Mouse (Mus musculus): ENCODE measurements at regions not wholly inside any gene's neighbourhood (a gene's known extent, or its start where the extent isn't known, plus 50 kb on each side); places are given as distances from the start of the nearest gene placed in this dataset.

DNA sequence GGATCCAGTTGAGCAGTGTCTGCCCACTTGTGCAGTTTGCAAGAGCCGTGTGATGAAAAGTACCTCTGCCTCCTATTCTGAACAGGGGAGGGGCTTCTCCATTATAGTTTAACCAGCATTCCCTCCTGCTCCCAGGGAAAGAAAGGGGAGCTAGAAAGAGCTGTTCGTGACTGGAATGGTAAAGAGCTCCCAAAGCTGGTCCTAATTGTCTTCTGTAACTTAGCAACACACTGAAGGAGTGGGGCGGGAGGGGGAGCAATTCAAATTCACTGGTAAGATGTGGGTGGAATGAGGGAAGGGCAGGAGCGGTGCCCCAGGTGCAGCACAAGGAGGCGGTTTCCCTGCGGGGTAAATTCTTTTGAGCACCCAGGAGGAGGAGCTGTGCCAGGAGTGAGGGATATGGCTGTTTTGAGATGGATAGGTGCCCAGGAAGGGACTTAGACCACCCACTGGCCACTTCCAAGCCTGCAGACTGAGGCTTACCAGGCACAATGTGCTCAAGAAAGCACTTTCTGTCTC lies 79.5 kb upstream of the Spata13 start:
- Histone ChIP-seq H3K36me3 (ENCODE audit: control insufficient read depth, insufficient read depth) (no peaks in the 10 kb centered on the region), H3ac (ENCODE audit: control insufficient read depth, insufficient read length) (no peak overlapping the region), H3K4me2 (ENCODE audit: low read depth) (no peak overlapping the region), H3K27me3 (ENCODE audit: control insufficient read depth, insufficient read depth, insufficient read length) (peaks cover 15% of the 10 kb centered on the region), H3K4me3 (no peak overlapping the region), H3K79me2 (ENCODE audit: control insufficient read depth, insufficient read depth) (no peaks in the 10 kb centered on the region)
- no peak for TF ChIP-seq MAX (IDR thresholded peaks at IDR 0.05; ENCODE audit: low read depth)
- no peak for TF ChIP-seq E2F4 (IDR thresholded peaks at IDR 0.05; ENCODE audit: insufficient read depth)
- no peak for TF ChIP-seq TCF3 (IDR thresholded peaks at IDR 0.05; ENCODE audit: insufficient read length, low read depth)
- TF ChIP-seq POLR2A (IDR thresholded peaks at IDR 0.05; ENCODE audit: insufficient read length, low read depth) = no peak
- TF ChIP-seq MYOG (IDR thresholded peaks at IDR 0.05; ENCODE audit: control insufficient read depth in 1 of 3, insufficient read depth in 1 of 3, insufficient read length in 2 of 3, low read depth in 2 of 3) = no peak
- no peak for TF ChIP-seq MYOD1 (IDR thresholded peaks at IDR 0.05; ENCODE audit: control insufficient read depth in 1 of 3, insufficient read length in 2 of 3, low read depth in 2 of 3)
- TF ChIP-seq CEBPB (IDR thresholded peaks at IDR 0.05; ENCODE audit: insufficient read depth, poor library complexity, severe bottlenecking) = no peak
- TF ChIP-seq TCF12 (IDR thresholded peaks at IDR 0.05; ENCODE audit: insufficient read depth, poor library complexity, severe bottlenecking) = no peak
- no peak for TF ChIP-seq REST (IDR thresholded peaks at IDR 0.05; ENCODE audit: insufficient read depth, insufficient read length)
- no peak for TF ChIP-seq POLR2AphosphoS2 (IDR thresholded peaks at IDR 0.05; ENCODE audit: insufficient read length, low read depth)
- TF ChIP-seq USF1 (IDR thresholded peaks at IDR 0.05; ENCODE audit: low read depth) = no peak

GRCm38 (mm10) chr14:60556541-60556940 lies 77.3 kb upstream of the Spata13 start:
- Histone ChIP-seq H3K4me3 (no peak overlapping the region), H3K79me2 (ENCODE audit: control insufficient read depth, insufficient read depth) (no peaks in the 10 kb centered on the region), H3K4me2 (ENCODE audit: low read depth) (no peak overlapping the region), H3K27me3 (ENCODE audit: control insufficient read depth, insufficient read depth, insufficient read length) (peaks cover 15% of the 10 kb centered on the region), H3K36me3 (ENCODE audit: control insufficient read depth, insufficient read depth) (no peaks in the 10 kb centered on the region), H3ac (ENCODE audit: control insufficient read depth, insufficient read length) (no peak overlapping the region)
- TF ChIP-seq MYOD1 (IDR thresholded peaks at IDR 0.05; ENCODE audit: control insufficient read depth in 1 of 3, insufficient read length in 2 of 3, low read depth in 2 of 3) = no peak
- TF ChIP-seq SRF (IDR thresholded peaks at IDR 0.05; ENCODE audit: control insufficient read depth, insufficient read length, low read depth) = no peak
- TF ChIP-seq TCF3 (IDR thresholded peaks at IDR 0.05; ENCODE audit: insufficient read length, low read depth) = no peak
- TF ChIP-seq POLR2A (IDR thresholded peaks at IDR 0.05; ENCODE audit: insufficient read length, low read depth) = no peak
- TF ChIP-seq MAX (IDR thresholded peaks at IDR 0.05; ENCODE audit: low read depth) = no peak
- TF ChIP-seq E2F4 (IDR thresholded peaks at IDR 0.05; ENCODE audit: insufficient read depth) = no peak
- no peak for TF ChIP-seq REST (IDR thresholded peaks at IDR 0.05; ENCODE audit: insufficient read depth, insufficient read length)
- no peak for TF ChIP-seq USF1 (IDR thresholded peaks at IDR 0.05; ENCODE audit: low read depth)
- no peak for TF ChIP-seq CEBPB (IDR thresholded peaks at IDR 0.05; ENCODE audit: insufficient read depth, poor library complexity, severe bottlenecking)
- TF ChIP-seq MYOG (IDR thresholded peaks at IDR 0.05; ENCODE audit: control insufficient read depth in 1 of 3, insufficient read depth in 1 of 3, insufficient read length in 2 of 3, low read depth in 2 of 3) = no peak
- no peak for TF ChIP-seq TCF12 (IDR thresholded peaks at IDR 0.05; ENCODE audit: insufficient read depth, poor library complexity, severe bottlenecking)
- no peak for TF ChIP-seq POLR2AphosphoS2 (IDR thresholded peaks at IDR 0.05; ENCODE audit: insufficient read length, low read depth)

DNA sequence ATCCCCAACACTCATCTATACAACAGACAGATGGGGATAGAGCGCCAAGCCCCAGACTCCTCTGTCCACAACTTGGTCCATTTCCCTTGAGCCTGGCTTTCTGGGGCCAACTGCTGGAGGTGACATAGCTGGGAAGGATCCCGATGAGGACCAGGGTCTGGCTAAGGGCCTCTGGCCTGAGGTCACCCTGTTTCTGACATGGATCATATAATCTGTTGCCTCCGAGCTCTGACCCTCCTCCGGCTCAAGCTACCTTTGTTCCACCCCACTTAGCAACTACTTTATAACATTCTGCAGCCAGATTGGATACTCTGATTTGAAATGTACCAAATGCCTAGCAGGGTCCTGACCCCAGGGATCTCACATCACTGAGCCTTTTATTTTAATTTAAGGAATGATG lies 76.8 kb upstream of the Spata13 start:
- H3K4me3 ChIP-seq = no peak overlapping the region
- H3K79me2 ChIP-seq (ENCODE audit: control insufficient read depth, insufficient read depth) = no peaks in the 10 kb centered on the region
- TF ChIP-seq MYOG (IDR thresholded peaks at IDR 0.05; ENCODE audit: control insufficient read depth in 1 of 3, insufficient read depth in 1 of 3, insufficient read length in 2 of 3, low read depth in 2 of 3) (no peak), CEBPB (IDR thresholded peaks at IDR 0.05; ENCODE audit: insufficient read depth, poor library complexity, severe bottlenecking) (no peak), MYOD1 (IDR thresholded peaks at IDR 0.05; ENCODE audit: control insufficient read depth in 1 of 3, insufficient read length in 2 of 3, low read depth in 2 of 3) (no peak), MAX (IDR thresholded peaks at IDR 0.05; ENCODE audit: low read depth) (no peak), E2F4 (IDR thresholded peaks at IDR 0.05; ENCODE audit: insufficient read depth) (no peak), REST (IDR thresholded peaks at IDR 0.05; ENCODE audit: insufficient read depth, insufficient read length) (no peak), TCF3 (IDR thresholded peaks at IDR 0.05; ENCODE audit: insufficient read length, low read depth) (no peak), SRF (IDR thresholded peaks at IDR 0.05; ENCODE audit: control insufficient read depth, insufficient read length, low read depth) (no peak), POLR2A (IDR thresholded peaks at IDR 0.05; ENCODE audit: insufficient read length, low read depth) (no peak)
- peaks cover 15% of the 10 kb centered on the region for H3K27me3 ChIP-seq (ENCODE audit: control insufficient read depth, insufficient read depth, insufficient read length)
- H3K4me2 ChIP-seq (ENCODE audit: low read depth) = no peak overlapping the region
- no peak overlapping the region for H3ac ChIP-seq (ENCODE audit: control insufficient read depth, insufficient read length)
- H3K36me3 ChIP-seq (ENCODE audit: control insufficient read depth, insufficient read depth) = no peaks in the 10 kb centered on the region

GRCm38 (mm10) chr14:60559376-60559775 lies 74.4 kb upstream of the Spata13 start:
- Histone ChIP-seq H3K36me3 (ENCODE audit: control insufficient read depth, insufficient read depth) (no peaks in the 10 kb centered on the region), H3ac (ENCODE audit: control insufficient read depth, insufficient read length) (no peak overlapping the region), H3K27me3 (ENCODE audit: control insufficient read depth, insufficient read depth, insufficient read length) (peaks cover 2% of the 10 kb centered on the region), H3K79me2 (ENCODE audit: control insufficient read depth, insufficient read depth) (no peaks in the 10 kb centered on the region), H3K4me2 (ENCODE audit: low read depth) (no peak overlapping the region), H3K4me3 (no peak overlapping the region)
- TF ChIP-seq TCF12 (IDR thresholded peaks at IDR 0.05; ENCODE audit: insufficient read depth, poor library complexity, severe bottlenecking) (no peak), E2F4 (IDR thresholded peaks at IDR 0.05; ENCODE audit: insufficient read depth) (no peak), MAX (IDR thresholded peaks at IDR 0.05; ENCODE audit: low read depth) (no peak), MYOD1 (IDR thresholded peaks at IDR 0.05; ENCODE audit: control insufficient read depth in 1 of 3, insufficient read length in 2 of 3, low read depth in 2 of 3) (no peak), USF1 (IDR thresholded peaks at IDR 0.05; ENCODE audit: low read depth) (no peak), POLR2A (IDR thresholded peaks at IDR 0.05; ENCODE audit: insufficient read length, low read depth) (no peak), POLR2AphosphoS2 (IDR thresholded peaks at IDR 0.05; ENCODE audit: insufficient read length, low read depth) (no peak), SRF (IDR thresholded peaks at IDR 0.05; ENCODE audit: control insufficient read depth, insufficient read length, low read depth) (no peak), REST (IDR thresholded peaks at IDR 0.05; ENCODE audit: insufficient read depth, insufficient read length) (no peak), TCF3 (IDR thresholded peaks at IDR 0.05; ENCODE audit: insufficient read length, low read depth) (no peak), CEBPB (IDR thresholded peaks at IDR 0.05; ENCODE audit: insufficient read depth, poor library complexity, severe bottlenecking) (no peak), MYOG (IDR thresholded peaks at IDR 0.05; ENCODE audit: control insufficient read depth in 1 of 3, insufficient read depth in 1 of 3, insufficient read length in 2 of 3, low read depth in 2 of 3) (no peak)

All from myocyte (in vitro differentiated cells).